Mouse (Mus musculus) gastrocnemius, postnatal 10 days (tissue): ENCODE measurements at regions not wholly inside any gene's neighbourhood (a gene's known extent, or its start where the extent isn't known, plus 50 kb on each side); places are given as distances from the start of the nearest gene placed in this dataset.

Experiments used
- DNase-seq: peaks from one replicate; pipeline ENCODE4 v3.0.0; 2021; ENCODE audit warnings: mixed read lengths

- no peak for DNase-seq
Measured at GRCm38 (mm10) chr15:64520568-64520967, 296.9 kb upstream of the Gm21798 start.

GRCm38 (mm10) chr15:64532260-64533120, 285.0 kb upstream of the Gm21798 start:
- DNase-seq = no peak

GRCm38 (mm10) chr15:64533169-64533795, 284.2 kb upstream of the Gm21798 start:
- DNase-seq = peak; percentile 12

GRCm38 (mm10) chr15:64534166-64534565, 283.3 kb upstream of the Gm21798 start:
- DNase-seq = no peak

- DNase-seq = no peak
Measured at GRCm38 (mm10) chr15:64535160-64535559, 282.3 kb upstream of the Gm21798 start.

- no peak for DNase-seq
Measured at GRCm38 (mm10) chr15:64541395-64541794, 276.1 kb upstream of the Gm21798 start.

GRCm38 (mm10) chr15:64542250-64542901, 275.1 kb upstream of the Gm21798 start:
- DNase-seq = no peak

- DNase-seq = no peak
Measured at GRCm38 (mm10) chr15:64542908-64543307, 274.6 kb upstream of the Gm21798 start.

- DNase-seq = no peak
Measured at GRCm38 (mm10) chr15:64546035-64546434, 271.5 kb upstream of the Gm21798 start.

GRCm38 (mm10) chr15:64557540-64557939, 260.0 kb upstream of the Gm21798 start:
- DNase-seq = no peak

- no peak for DNase-seq
Measured at GRCm38 (mm10) chr15:64558220-64558619, 259.3 kb upstream of the Gm21798 start.

- no peak for DNase-seq
Measured at GRCm38 (mm10) chr15:64562431-64563111, 254.9 kb upstream of the Gm21798 start.

- no peak for DNase-seq
Measured at GRCm38 (mm10) chr15:64564703-64565102, 252.8 kb upstream of the Gm21798 start.

- DNase-seq = no peak
Measured at GRCm38 (mm10) chr15:64576891-64577535, 240.5 kb upstream of the Gm21798 start.

GRCm38 (mm10) chr15:64578991-64579390, 238.5 kb upstream of the Gm21798 start:
- DNase-seq = no peak

GRCm38 (mm10) chr15:64580481-64580880, 237.0 kb upstream of the Gm21798 start:
- DNase-seq = no peak

GRCm38 (mm10) chr15:64581046-64581445, 236.4 kb upstream of the Gm21798 start:
- no peak for DNase-seq

GRCm38 (mm10) chr15:64584129-64584528, 233.4 kb upstream of the Gm21798 start:
- no peak for DNase-seq

GRCm38 (mm10) chr15:64586776-64587175, 230.7 kb upstream of the Gm21798 start:
- DNase-seq = no peak

GRCm38 (mm10) chr15:64590092-64590881, 227.2 kb upstream of the Gm21798 start:
- no peak for DNase-seq

- no peak for DNase-seq
Measured at GRCm38 (mm10) chr15:64613503-64613902, 204.0 kb upstream of the Gm21798 start.
